ENCODE assay signal across 13 mouse cellular contexts in genomic region chr6:54162321-54162720, GRCm38 (mm10).
DNase-seq lines count a peak whose midpoint lies in the region; ATAC-seq lines count a peak whose summit lies in the region.
"Had no signal": no experiment of that assay in that cellular context is flagged by ENCODE, and none has a peak within 500 bp of the region (broad histone marks: within the 10 kb centered on the region; RNA-seq: fewer than 3 reads in every experiment).

No protein-coding gene starts in this region.

- no peak overlapping the region for H3K4me2 ChIP-seq in liver, embryonic 12.5 days
- no peak overlapping the region for H3K4me2 ChIP-seq in stomach, embryonic 14.5 days (replicated peaks; ENCODE audit: low read depth, low read length)
- H3K4me2 ChIP-seq: embryonic facial prominence, embryonic 12.5 days; hindbrain, embryonic 13.5 days had no signal

- WGBS in liver, embryonic 12.5 days (ENCODE audit: insufficient replicate concordance) = 56% methylated on average over 5 of the region's 5 CpGs
- 45% methylated on average over 5 of the region's 5 CpGs for WGBS in stomach, embryonic 14.5 days

- no peaks in the 10 kb centered on the region for H3K9me3 ChIP-seq in liver, embryonic 12.5 days (replicated peaks)
- no peaks in the 10 kb centered on the region for H3K9me3 ChIP-seq in stomach, embryonic 14.5 days (ENCODE audit: control insufficient read depth, low read depth, low read length)
- H3K9me3 ChIP-seq: embryonic facial prominence, embryonic 12.5 days; hindbrain, embryonic 13.5 days had no signal

- no peak overlapping the region for H3K4me3 ChIP-seq in liver, embryonic 12.5 days
- H3K4me3 ChIP-seq in stomach, embryonic 14.5 days (ENCODE audit: low read depth, low read length) = no peak overlapping the region
- H3K4me3 ChIP-seq: embryonic facial prominence, embryonic 12.5 days; hindbrain, embryonic 13.5 days; myocyte had no signal

- H3K36me3 ChIP-seq in liver, embryonic 12.5 days = no peaks in the 10 kb centered on the region
- no peaks in the 10 kb centered on the region for H3K36me3 ChIP-seq in stomach, embryonic 14.5 days (ENCODE audit: control insufficient read depth, insufficient read depth, low read length)
- H3K36me3 ChIP-seq: embryonic facial prominence, embryonic 12.5 days; hindbrain, embryonic 13.5 days had no signal

- 0 out of 2 replicates have a peak overlapping the region, but pooled peaks have one; percentile 10 for H3K27ac ChIP-seq in liver, embryonic 12.5 days
- H3K27ac ChIP-seq in stomach, embryonic 14.5 days (ENCODE audit: low read length) = peak overlapping the region; percentile 21; the same call in 1 of the 2 replicates
- H3K27ac ChIP-seq: embryonic facial prominence, embryonic 12.5 days; hindbrain, embryonic 13.5 days had no signal

- no peak for DNase-seq in liver
- DNase-seq in kidney, adult 18-20 months = peak; percentile 26
- peak; percentile 70 to 84 for DNase-seq in kidney, postnatal 36 days
- no peak for DNase-seq in layer of hippocampus, adult 9-11 months
- no peak for DNase-seq in thymus, postnatal 4 days
- DNase-seq: cerebellum, adult 11 months had no signal

- no peak for ATAC-seq in liver, embryonic 12.5 days
- no peak for ATAC-seq in stomach, embryonic 14.5 days (ENCODE audit: insufficient number of reproducible peaks, insufficient read depth, low FRiP score, low read depth)
- ATAC-seq: forebrain, embryonic 14.5 days had no signal

- H3K9ac ChIP-seq in liver, embryonic 12.5 days = no peak overlapping the region
- no peak overlapping the region for H3K9ac ChIP-seq in stomach, embryonic 14.5 days (replicated peaks; ENCODE audit: low read depth, low read length)
- H3K9ac ChIP-seq: embryonic facial prominence, embryonic 12.5 days; hindbrain, embryonic 13.5 days had no signal

- H3K4me1 ChIP-seq in liver, embryonic 12.5 days = peaks cover 41% of the 10 kb centered on the region
- peaks cover 16% of the 10 kb centered on the region for H3K4me1 ChIP-seq in stomach, embryonic 14.5 days (ENCODE audit: control insufficient read depth, insufficient read depth, low read length)
- H3K4me1 ChIP-seq: embryonic facial prominence, embryonic 12.5 days had no signal

- H3K27me3 ChIP-seq in liver, embryonic 12.5 days (replicated peaks) = no peaks in the 10 kb centered on the region
- no peaks in the 10 kb centered on the region for H3K27me3 ChIP-seq in stomach, embryonic 14.5 days (ENCODE audit: control insufficient read depth, insufficient read depth, low read length)
- H3K27me3 ChIP-seq: CH12.LX; embryonic facial prominence, embryonic 12.5 days; hindbrain, embryonic 13.5 days had no signal

Comparison
In these comparisons a context has a peak if more than half of its experiments do, and no peak if none do; other contexts are left out.
1. DNase-seq: peak in kidney, adult 18-20 months (single experiment) and kidney, postnatal 36 days (2 of 2); none in liver (single experiment), layer of hippocampus, adult 9-11 months (single experiment) and thymus, postnatal 4 days (single experiment).